Mouse (Mus musculus): ENCODE results near the gene Hoxb7. TPM values are rescaled to one million over a fixed set of nuclear protein-coding genes. Genes with fewer than 3 reads are reported as not detected.

Gene Hoxb7
- polyA plus RNA-seq, 1 experiment from 2014 or later = 125 TPM

DNA sequence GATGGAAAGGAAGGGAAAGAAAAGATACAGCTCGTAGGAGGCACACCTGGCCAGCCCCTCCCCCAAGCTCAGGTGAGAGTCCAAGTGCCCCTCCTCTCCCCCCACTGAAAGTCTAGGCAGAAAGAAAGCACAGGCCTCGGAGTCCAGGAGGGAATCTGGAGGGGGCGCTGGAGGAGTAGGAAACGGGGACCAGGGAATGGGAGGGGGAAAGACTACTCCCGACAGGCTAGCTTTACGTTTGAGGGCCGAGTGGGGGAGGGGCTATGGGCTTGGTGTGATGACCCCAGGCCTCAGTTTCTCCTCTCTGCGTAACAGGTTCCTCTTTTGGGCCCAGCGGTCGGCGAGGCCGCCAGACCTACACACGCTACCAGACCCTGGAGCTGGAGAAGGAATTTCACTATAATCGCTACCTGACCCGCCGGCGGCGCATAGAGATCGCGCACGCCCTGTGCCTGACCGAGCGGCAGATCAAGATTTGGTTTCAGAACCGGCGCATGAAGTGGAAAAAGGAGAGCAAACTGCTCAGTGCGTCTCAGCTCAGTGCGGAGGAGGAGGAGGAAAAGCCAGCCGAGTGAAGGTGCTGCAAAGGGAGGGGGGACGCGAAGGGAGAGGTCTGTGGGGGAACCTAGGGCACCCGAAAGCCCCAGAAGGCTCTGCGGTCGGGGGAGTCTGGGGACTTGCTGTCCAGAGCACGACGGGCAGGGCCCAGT, 14.1 kb downstream of the Hoxb7 start:
- Histone ChIP-seq H3K27ac (replicated peaks) (peak overlapping the region; percentile 100), H3K27me3 (no peaks in the 10 kb centered on the region), H3K4me3 (peak overlapping the region; percentile 99), H3K9me3 (no peaks in the 10 kb centered on the region), H3K4me1 (replicated peaks) (peaks cover 80% of the 10 kb centered on the region), H3K4me2 (peak overlapping the region; percentile 96), H3K36me3 (peaks cover 44% of the 10 kb centered on the region), H3K9ac (peak overlapping the region; percentile 100)
- 3% methylated on average over 35 of the region's 35 CpGs for WGBS
- ATAC-seq (ENCODE audit: low read depth) = no peak

DNA sequence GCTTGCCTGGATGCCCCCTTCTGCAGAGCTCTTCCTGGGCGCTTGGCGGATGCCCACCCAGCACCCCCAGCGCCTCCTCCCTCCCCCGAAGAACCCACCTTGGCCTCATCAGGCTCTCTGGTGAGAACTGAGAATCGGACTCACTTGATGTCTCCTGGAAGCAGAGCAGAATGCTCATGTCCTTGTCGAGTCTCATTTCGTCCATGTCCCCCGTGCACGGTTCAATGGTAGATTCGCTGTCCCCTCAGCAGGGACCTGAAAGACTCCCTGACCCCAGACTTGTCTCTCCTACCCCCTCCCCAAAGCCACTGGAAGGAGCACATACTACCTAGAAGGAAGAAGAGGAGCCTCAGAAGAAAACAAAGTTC, 14.6 kb downstream of the Hoxb7 start:
- peaks cover 49% of the 10 kb centered on the region for H3K36me3 ChIP-seq
- H3K4me3 ChIP-seq = peak overlapping the region; percentile 99
- peak overlapping the region; percentile 96 for H3K4me2 ChIP-seq
- H3K27me3 ChIP-seq = no peaks in the 10 kb centered on the region
- 8% methylated on average over 10 of the region's 10 CpGs for WGBS
- H3K9ac ChIP-seq = peak overlapping the region; percentile 100
- peaks cover 80% of the 10 kb centered on the region for H3K4me1 ChIP-seq (replicated peaks)
- peak overlapping the region; percentile 100 for H3K27ac ChIP-seq (replicated peaks)
- ATAC-seq (ENCODE audit: low read depth) = no peak
- no peaks in the 10 kb centered on the region for H3K9me3 ChIP-seq

- no peak for ATAC-seq (ENCODE audit: low read depth)
- Histone ChIP-seq H3K9ac (peak overlapping the region; percentile 100), H3K9me3 (no peaks in the 10 kb centered on the region), H3K27ac (replicated peaks) (peak overlapping the region; percentile 100), H3K4me1 (replicated peaks) (peaks cover 80% of the 10 kb centered on the region), H3K36me3 (peaks cover 52% of the 10 kb centered on the region), H3K27me3 (no peaks in the 10 kb centered on the region), H3K4me3 (peak overlapping the region; percentile 99), H3K4me2 (peak overlapping the region; percentile 96)
- WGBS = 7% methylated on average over 15 of the region's 15 CpGs
Measured at GRCm38 (mm10) chr11:96301837-96302236, 15.4 kb downstream of the Hoxb7 start.

DNA sequence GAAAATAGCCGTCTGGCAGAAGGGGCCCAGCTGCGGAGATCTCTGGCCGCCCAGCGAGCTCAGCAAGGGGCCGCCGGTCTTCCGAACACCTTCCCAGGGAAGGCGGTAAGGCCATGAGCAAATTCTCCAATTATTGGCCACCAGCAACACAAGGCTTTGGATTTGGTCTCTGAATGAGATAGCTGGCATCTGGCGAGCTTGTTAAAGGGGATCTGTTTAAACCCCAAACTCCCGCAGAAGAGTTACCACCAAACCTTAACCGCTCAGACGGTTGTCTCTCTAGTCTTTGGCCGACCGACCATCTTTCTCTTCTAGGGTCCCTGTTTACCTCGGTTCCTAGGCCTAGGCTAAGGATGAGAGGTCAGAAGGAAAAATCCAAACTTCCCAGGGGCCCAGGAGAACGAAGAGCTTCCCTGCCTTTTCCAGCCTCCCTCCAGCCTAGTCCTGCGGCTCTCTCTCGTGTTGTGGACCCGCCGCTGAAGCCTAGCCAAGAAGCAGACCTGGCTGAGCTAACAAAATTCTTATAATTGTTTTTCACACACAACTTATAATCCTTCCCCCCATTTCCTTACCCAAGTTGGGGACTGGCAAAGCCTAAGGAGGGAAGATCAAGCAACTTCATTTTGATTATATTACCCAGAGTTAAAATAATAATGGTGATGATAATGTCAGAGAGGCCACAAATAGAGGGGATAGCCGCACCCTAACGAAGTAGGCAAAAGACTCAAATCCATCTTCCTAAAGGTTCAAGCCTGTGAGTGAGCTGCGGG, 16.1 kb downstream of the Hoxb7 start:
- 3% methylated on average over 23 of the region's 23 CpGs for WGBS
- Histone ChIP-seq H3K9me3 (no peaks in the 10 kb centered on the region), H3K27me3 (no peaks in the 10 kb centered on the region), H3K4me3 (peak overlapping the region; percentile 99), H3K27ac (replicated peaks) (peak overlapping the region; percentile 100), H3K4me1 (replicated peaks) (peaks cover 80% of the 10 kb centered on the region), H3K36me3 (peaks cover 52% of the 10 kb centered on the region), H3K9ac (peak overlapping the region; percentile 100), H3K4me2 (peak overlapping the region; percentile 96)
- no peak for ATAC-seq (ENCODE audit: low read depth)

DNA sequence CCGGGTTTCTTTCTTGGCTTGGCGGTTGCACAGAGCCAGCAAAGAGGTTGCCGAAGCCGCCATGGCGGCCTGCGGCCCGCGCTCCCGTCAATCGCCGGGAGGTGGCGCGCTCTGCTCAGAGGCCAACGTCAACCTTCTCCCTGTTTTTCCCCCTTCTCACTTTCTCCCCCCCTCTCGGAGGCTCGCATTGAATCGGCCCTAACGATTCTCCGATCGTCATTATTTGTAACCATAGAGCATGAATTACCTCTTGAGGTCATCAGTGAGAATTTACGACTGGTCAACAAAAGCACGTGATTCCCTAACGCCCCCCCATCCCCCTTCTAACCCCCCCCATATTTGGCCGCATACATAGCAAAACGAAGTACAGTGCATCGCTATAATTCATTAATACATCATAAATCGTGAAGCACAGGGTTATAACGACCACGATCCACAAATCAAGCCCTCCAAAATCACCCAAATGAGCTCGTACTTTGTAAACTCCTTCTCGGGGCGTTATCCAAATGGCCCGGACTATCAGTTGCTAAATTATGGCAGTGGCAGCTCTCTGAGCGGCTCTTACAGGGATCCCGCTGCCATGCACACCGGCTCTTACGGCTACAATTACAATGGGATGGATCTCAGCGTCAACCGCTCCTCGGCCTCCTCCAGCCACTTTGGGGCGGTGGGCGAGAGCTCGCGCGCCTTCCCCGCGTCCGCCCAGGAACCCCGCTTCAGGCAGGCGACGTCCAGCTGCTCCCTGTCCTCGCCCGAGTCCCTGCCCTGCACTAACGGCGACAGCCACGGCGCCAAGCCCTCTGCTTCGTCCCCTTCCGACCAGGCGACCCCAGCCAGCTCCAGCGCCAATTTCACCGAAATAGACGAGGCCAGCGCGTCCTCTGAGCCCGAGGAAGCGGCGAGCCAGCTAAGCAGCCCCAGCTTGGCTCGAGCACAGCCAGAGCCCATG, 17.0 kb downstream of the Hoxb7 start, which contains the start of gene Hoxb5:
Hoxb5 (plus strand) TSS at position 186 of the 949 bp plus-strand sequence.
- under 1% methylated on average over 69 of the region's 69 CpGs for WGBS
- Histone ChIP-seq H3K4me2 (peak within 1 kb of the TSS; percentile 96), H3K4me3 (peak within 1 kb of the TSS; percentile 99), H3K36me3 (peaks cover 52% of the 10 kb centered on the region), H3K9me3 (no peaks in the 10 kb centered on the region), H3K27ac (replicated peaks) (peak within 1 kb of the TSS; percentile 100), H3K27me3 (no peaks in the 10 kb centered on the region), H3K9ac (peak within 1 kb of the TSS; percentile 100), H3K4me1 (replicated peaks) (peaks cover 80% of the 10 kb centered on the region)
- peak; percentile 55 for ATAC-seq (ENCODE audit: low read depth)

- Histone ChIP-seq H3K4me2 (peak overlapping the region; percentile 96), H3K4me1 (replicated peaks) (peaks cover 91% of the 10 kb centered on the region), H3K9ac (peak overlapping the region; percentile 100), H3K9me3 (no peaks in the 10 kb centered on the region), H3K27me3 (no peaks in the 10 kb centered on the region), H3K4me3 (peak overlapping the region; percentile 99), H3K36me3 (peaks cover 52% of the 10 kb centered on the region), H3K27ac (replicated peaks) (peak overlapping the region; percentile 100)
- WGBS = 1% methylated on average over 38 of the region's 38 CpGs
- ATAC-seq (ENCODE audit: low read depth) = no peak
Measured at GRCm38 (mm10) chr11:96304381-96305195, 18.2 kb downstream of the Hoxb7 start.

GRCm38 (mm10) chr11:96305505-96306182, 19.2 kb downstream of the Hoxb7 start:
- Histone ChIP-seq H3K27ac (replicated peaks) (peak overlapping the region; percentile 100), H3K4me3 (peak overlapping the region; percentile 99), H3K27me3 (no peaks in the 10 kb centered on the region), H3K36me3 (peaks cover 49% of the 10 kb centered on the region), H3K9ac (peak overlapping the region; percentile 100), H3K4me2 (peak overlapping the region; percentile 96), H3K9me3 (no peaks in the 10 kb centered on the region), H3K4me1 (replicated peaks) (peaks cover 96% of the 10 kb centered on the region)
- no peak for ATAC-seq (ENCODE audit: low read depth)
- WGBS = 10% methylated on average over 6 of the region's 6 CpGs

GRCm38 (mm10) chr11:96306183-96306907, 19.9 kb downstream of the Hoxb7 start:
- ATAC-seq (ENCODE audit: low read depth) = no peak
- no peaks in the 10 kb centered on the region for H3K9me3 ChIP-seq
- H3K4me1 ChIP-seq (replicated peaks) = peaks cover 96% of the 10 kb centered on the region
- peak overlapping the region; percentile 99 for H3K4me3 ChIP-seq
- H3K27me3 ChIP-seq = no peaks in the 10 kb centered on the region
- peak overlapping the region; percentile 100 for H3K27ac ChIP-seq (replicated peaks)
- WGBS = 4% methylated on average over 7 of the region's 7 CpGs
- peak overlapping the region; percentile 100 for H3K9ac ChIP-seq
- H3K36me3 ChIP-seq = peaks cover 42% of the 10 kb centered on the region
- H3K4me2 ChIP-seq = peak overlapping the region; percentile 96

DNA sequence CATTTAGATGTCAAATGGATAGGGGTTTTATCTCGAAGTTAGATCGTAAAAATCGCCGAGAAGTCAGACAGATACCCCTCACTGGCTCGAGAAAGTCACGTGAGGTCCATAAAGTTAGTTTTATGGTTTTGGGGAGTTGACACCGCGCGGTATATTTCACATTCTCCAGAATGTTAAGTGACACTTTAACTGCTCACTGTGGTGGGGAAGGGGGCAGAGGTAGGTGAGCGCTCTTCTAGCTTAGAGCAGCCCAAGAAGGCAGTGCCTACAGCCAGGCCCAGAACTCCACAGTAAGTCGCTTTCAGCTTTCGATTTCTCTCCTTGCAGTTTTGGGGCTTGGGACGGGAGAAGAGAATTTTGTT, 20.5 kb downstream of the Hoxb7 start:
- peak overlapping the region; percentile 100 for H3K27ac ChIP-seq (replicated peaks)

GRCm38 (mm10) chr11:96308763-96309162, 22.3 kb downstream of the Hoxb7 start:
- Histone ChIP-seq H3K4me2 (peak overlapping the region; percentile 96), H3K27ac (replicated peaks) (peak overlapping the region; percentile 100), H3K9me3 (no peaks in the 10 kb centered on the region), H3K27me3 (no peaks in the 10 kb centered on the region), H3K9ac (peak overlapping the region; percentile 100), H3K36me3 (peaks cover 23% of the 10 kb centered on the region), H3K4me3 (peak overlapping the region; percentile 99), H3K4me1 (replicated peaks) (peaks cover 100% of the 10 kb centered on the region)
- WGBS = 5% methylated on average over 4 of the region's 4 CpGs
- ATAC-seq (ENCODE audit: low read depth) = no peak

More for the DNA sequence above, 20.5 kb downstream of the Hoxb7 start:
- peak overlapping the region; percentile 100 for H3K9ac ChIP-seq
- WGBS = 2% methylated on average over 13 of the region's 13 CpGs
- no peaks in the 10 kb centered on the region for H3K27me3 ChIP-seq
- H3K4me2 ChIP-seq = peak overlapping the region; percentile 96
- H3K36me3 ChIP-seq = peaks cover 36% of the 10 kb centered on the region
- peak; percentile 60 for ATAC-seq (ENCODE audit: low read depth)
- peak overlapping the region; percentile 99 for H3K4me3 ChIP-seq
- H3K4me1 ChIP-seq (replicated peaks) = peaks cover 96% of the 10 kb centered on the region
- H3K9me3 ChIP-seq = no peaks in the 10 kb centered on the region

Data from neural tube, embryonic 13.5 days (tissue).